Mouse (Mus musculus): ENCODE data around the gene Arfgap1. TPM values are rescaled to one million over a fixed set of nuclear protein-coding genes. Genes with fewer than 3 reads are reported as not detected.

Gene Arfgap1
- polyA plus RNA-seq, 1 experiment from 2014 or later = 101 TPM

- peak; percentile 72 for DNase-seq (ENCODE audit: low spot score)
- Histone ChIP-seq H3K36me3 (no peaks in the 10 kb centered on the region), H3K4me1 (peaks cover 24% of the 10 kb centered on the region), H3K4me3 (peak within 1 kb of the TSS; percentile 70), H3K27ac (peak within 1 kb of the TSS; percentile 71), H3K9me3 (replicated peaks) (no peaks in the 10 kb centered on the region), H3K27me3 (ENCODE audit: low read depth, poor library complexity, severe bottlenecking) (peaks cover 63% of the 10 kb centered on the region)
- WGBS = under 1% methylated on average over 52 of the region's 52 CpGs
These were observed 12.7 kb upstream of the Arfgap1 start, which contains the start of gene Nkain4 for GRCm38 (mm10) chr2:180954061-180955047. TSS of gene Nkain4 (minus strand) at chr2:180954699.

GRCm38 (mm10) chr2:180959605-180960004, 7.4 kb upstream of the Arfgap1 start:
- Histone ChIP-seq H3K27ac (no peak overlapping the region), H3K27me3 (ENCODE audit: low read depth, poor library complexity, severe bottlenecking) (peaks cover 21% of the 10 kb centered on the region), H3K36me3 (no peaks in the 10 kb centered on the region), H3K4me3 (no peak overlapping the region), H3K9me3 (replicated peaks) (no peaks in the 10 kb centered on the region), H3K4me1 (peaks cover 5% of the 10 kb centered on the region)
- DNase-seq (ENCODE audit: low spot score) = no peak
- 81% methylated on average over 7 of the region's 7 CpGs for WGBS

GRCm38 (mm10) chr2:180960187-180960586, 6.8 kb upstream of the Arfgap1 start:
- H3K4me1 ChIP-seq = no peaks in the 10 kb centered on the region
- H3K9me3 ChIP-seq (replicated peaks) = no peaks in the 10 kb centered on the region
- peaks cover 16% of the 10 kb centered on the region for H3K27me3 ChIP-seq (ENCODE audit: low read depth, poor library complexity, severe bottlenecking)
- whole genome bisulfite sequencing = 68% methylated on average over 3 of the region's 3 CpGs
- no peak overlapping the region for H3K4me3 ChIP-seq
- no peak for DNase-seq (ENCODE audit: low spot score)
- H3K36me3 ChIP-seq = no peaks in the 10 kb centered on the region
- H3K27ac ChIP-seq = no peak overlapping the region

- Histone ChIP-seq H3K27ac (no peak overlapping the region), H3K4me3 (no peak overlapping the region), H3K4me1 (peaks cover 9% of the 10 kb centered on the region), H3K36me3 (no peaks in the 10 kb centered on the region), H3K27me3 (ENCODE audit: low read depth, poor library complexity, severe bottlenecking) (no peaks in the 10 kb centered on the region), H3K9me3 (replicated peaks) (no peaks in the 10 kb centered on the region)
- WGBS = 83% methylated on average over 2 of the region's 2 CpGs
- DNase-seq (ENCODE audit: low spot score) = no peak
These were observed 4.3 kb upstream of the Arfgap1 start for GRCm38 (mm10) chr2:180962616-180963308.

GRCm38 (mm10) chr2:180963956-180964355, 3.1 kb upstream of the Arfgap1 start:
- no peak overlapping the region for H3K27ac ChIP-seq
- no peaks in the 10 kb centered on the region for H3K27me3 ChIP-seq (ENCODE audit: low read depth, poor library complexity, severe bottlenecking)
- peaks cover 16% of the 10 kb centered on the region for H3K4me1 ChIP-seq
- WGBS = 10% methylated on average over 5 of the region's 5 CpGs
- peaks cover 5% of the 10 kb centered on the region for H3K36me3 ChIP-seq
- no peak overlapping the region for H3K4me3 ChIP-seq
- H3K9me3 ChIP-seq (replicated peaks) = no peaks in the 10 kb centered on the region
- peak; percentile 77 for DNase-seq (ENCODE audit: low spot score)

GRCm38 (mm10) chr2:180966092-180966882, 738 bp upstream of the Arfgap1 start:
- WGBS = 18% methylated on average over 14 of the region's 14 CpGs
- Histone ChIP-seq H3K27me3 (ENCODE audit: low read depth, poor library complexity, severe bottlenecking) (no peaks in the 10 kb centered on the region), H3K36me3 (peaks cover 26% of the 10 kb centered on the region), H3K27ac (peak overlapping the region; percentile 89), H3K4me3 (peak overlapping the region; percentile 80), H3K4me1 (peaks cover 18% of the 10 kb centered on the region), H3K9me3 (replicated peaks) (no peaks in the 10 kb centered on the region)
- DNase-seq (ENCODE audit: low spot score) = no peak

GRCm38 (mm10) chr2:180981133-180981532, 14.1 kb downstream of the Arfgap1 start:
- no peak for DNase-seq (ENCODE audit: low spot score)
- Histone ChIP-seq H3K4me3 (no peak overlapping the region), H3K4me1 (no peaks in the 10 kb centered on the region), H3K27me3 (ENCODE audit: low read depth, poor library complexity, severe bottlenecking) (no peaks in the 10 kb centered on the region), H3K36me3 (peaks cover 74% of the 10 kb centered on the region), H3K9me3 (replicated peaks) (no peaks in the 10 kb centered on the region), H3K27ac (no peak overlapping the region)
- 87% methylated on average over 6 of the region's 6 CpGs for WGBS

- no peak for DNase-seq (ENCODE audit: low spot score)
- Histone ChIP-seq H3K9me3 (replicated peaks) (no peaks in the 10 kb centered on the region), H3K4me3 (no peak overlapping the region), H3K27me3 (ENCODE audit: low read depth, poor library complexity, severe bottlenecking) (no peaks in the 10 kb centered on the region), H3K36me3 (peaks cover 29% of the 10 kb centered on the region), H3K4me1 (peaks cover 4% of the 10 kb centered on the region; the same call in 1 of the 2 replicates), H3K27ac (no peak overlapping the region)
- WGBS = 84% methylated on average over 2 of the region's 2 CpGs
These were observed 18.6 kb downstream of the Arfgap1 start for GRCm38 (mm10) chr2:180985635-180986034.

GRCm38 (mm10) chr2:180986449-180986848, 19.4 kb downstream of the Arfgap1 start, which contains the start of gene Col20a1:
TSS of gene Col20a1 (plus strand) at chr2:180986535.
- DNase-seq (ENCODE audit: low spot score) = no peak
- no peaks in the 10 kb centered on the region for H3K9me3 ChIP-seq (replicated peaks)
- H3K27me3 ChIP-seq (ENCODE audit: low read depth, poor library complexity, severe bottlenecking) = no peaks in the 10 kb centered on the region
- peaks cover 21% of the 10 kb centered on the region for H3K36me3 ChIP-seq
- H3K27ac ChIP-seq = no peak within 1 kb of the TSS
- 62% methylated on average over 2 of the region's 2 CpGs for WGBS
- H3K4me1 ChIP-seq = peaks cover 4% of the 10 kb centered on the region; the same call in 1 of the 2 replicates
- H3K4me3 ChIP-seq = no peak within 1 kb of the TSS

- peaks cover 16% of the 10 kb centered on the region for H3K36me3 ChIP-seq
- H3K27ac ChIP-seq = no peak overlapping the region
These were observed 20.0 kb downstream of the Arfgap1 start for GRCm38 (mm10) chr2:180987001-180987400.

GRCm38 (mm10) chr2:180987432-180988030, 20.5 kb downstream of the Arfgap1 start:
- 81% methylated on average over 5 of the region's 5 CpGs for WGBS
- H3K4me1 ChIP-seq = peaks cover 4% of the 10 kb centered on the region; the same call in 1 of the 2 replicates
- no peak overlapping the region for H3K27ac ChIP-seq
- peaks cover 10% of the 10 kb centered on the region for H3K36me3 ChIP-seq
- no peak for DNase-seq (ENCODE audit: low spot score)
- H3K4me3 ChIP-seq = no peak overlapping the region
- H3K27me3 ChIP-seq (ENCODE audit: low read depth, poor library complexity, severe bottlenecking) = no peaks in the 10 kb centered on the region
- no peaks in the 10 kb centered on the region for H3K9me3 ChIP-seq (replicated peaks)

More at GRCm38 (mm10) chr2:180987001-180987400, 20.0 kb downstream of the Arfgap1 start:
- 96% methylated on average over 1 of the region's 1 CpGs for WGBS
- Histone ChIP-seq H3K4me3 (no peak overlapping the region), H3K27me3 (ENCODE audit: low read depth, poor library complexity, severe bottlenecking) (no peaks in the 10 kb centered on the region), H3K9me3 (replicated peaks) (no peaks in the 10 kb centered on the region), H3K4me1 (peaks cover 4% of the 10 kb centered on the region; the same call in 1 of the 2 replicates)
- no peak for DNase-seq (ENCODE audit: low spot score)
